Mouse (Mus musculus) ovary, adult 18-20 months (tissue): ENCODE measurements around the gene Myo1d.

Experiments used
- DNase-seq: peaks from one replicate; pipeline ENCODE4 v3.0.0; 2022; ENCODE audit warnings: low spot score, mixed read lengths

Gene Myo1d

DNA sequence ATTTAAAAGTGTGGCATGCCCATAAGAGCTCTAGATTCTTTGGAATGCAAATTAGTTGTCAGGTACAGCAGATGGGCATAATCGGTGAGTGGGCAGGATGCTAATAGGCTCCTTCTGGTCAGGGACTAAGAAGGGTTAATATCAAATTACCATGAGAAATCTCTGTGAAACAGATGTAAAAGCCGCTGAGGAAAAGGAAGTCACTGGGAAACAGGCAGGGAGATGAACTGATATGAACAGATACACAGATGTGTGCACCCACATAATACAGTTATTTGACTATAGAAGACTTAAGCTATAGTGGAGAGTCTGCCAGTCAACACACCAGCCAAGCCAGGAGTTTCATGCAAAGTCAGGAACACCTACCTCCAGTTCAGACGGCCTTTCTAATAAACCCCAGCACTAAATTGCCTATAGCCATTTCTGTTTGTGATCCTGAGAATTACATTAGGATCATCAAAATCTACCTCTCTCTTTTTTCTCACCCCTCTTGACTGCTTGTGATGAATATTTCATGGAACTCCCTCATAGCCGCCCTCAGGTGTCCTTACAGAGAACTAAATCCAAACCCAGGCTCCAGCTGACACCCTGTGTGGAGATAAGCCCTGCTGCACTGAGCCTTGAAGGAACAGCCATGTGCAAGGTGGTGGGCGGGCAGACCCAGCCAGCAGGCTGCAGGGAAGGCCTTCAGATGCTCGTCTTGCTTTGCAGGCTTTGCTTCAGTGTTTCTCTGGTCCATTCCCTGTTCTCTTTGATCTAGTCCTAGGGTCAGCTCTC, 164.7 kb downstream of the Myo1d start:
- no peak for DNase-seq

DNA sequence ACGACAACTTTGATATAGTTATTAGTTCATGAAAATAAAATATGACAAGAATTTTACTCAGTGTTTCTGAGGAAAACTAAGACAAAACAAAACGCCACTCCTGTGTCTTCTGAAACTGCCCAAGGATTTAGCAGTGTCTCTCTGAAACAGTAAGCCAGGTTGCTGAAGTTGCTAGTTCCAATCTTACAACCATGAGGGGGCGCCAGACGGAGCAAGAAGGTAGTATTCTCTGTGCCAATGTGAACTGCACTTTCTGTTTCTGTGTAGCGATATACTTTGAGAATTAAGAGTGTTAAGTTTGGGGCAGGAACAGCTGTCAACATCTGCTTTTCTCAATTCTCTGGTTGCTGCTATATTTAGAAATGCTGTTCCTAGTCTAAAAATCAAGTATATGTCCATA, 165.4 kb downstream of the Myo1d start:
- no peak for DNase-seq

DNA sequence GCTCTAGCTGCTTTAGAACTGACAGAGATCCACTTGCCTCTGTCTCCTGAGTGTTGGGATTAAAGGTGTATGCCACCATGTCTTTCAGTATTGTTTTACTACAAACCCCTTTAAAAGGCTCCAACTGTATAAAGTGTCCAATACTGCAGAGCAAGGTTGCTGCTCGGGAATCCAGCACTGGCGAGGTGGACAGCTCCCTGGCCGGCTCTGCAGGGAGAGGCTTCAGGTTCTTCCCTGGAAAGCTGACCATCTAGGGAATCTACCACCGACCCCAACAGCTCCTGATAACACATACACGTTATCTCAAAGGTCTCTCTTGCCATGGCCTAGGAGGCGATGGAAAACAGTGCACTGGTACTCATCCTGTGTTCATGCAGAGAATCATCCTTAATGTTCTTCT, 166.3 kb downstream of the Myo1d start:
- no peak for DNase-seq

DNA sequence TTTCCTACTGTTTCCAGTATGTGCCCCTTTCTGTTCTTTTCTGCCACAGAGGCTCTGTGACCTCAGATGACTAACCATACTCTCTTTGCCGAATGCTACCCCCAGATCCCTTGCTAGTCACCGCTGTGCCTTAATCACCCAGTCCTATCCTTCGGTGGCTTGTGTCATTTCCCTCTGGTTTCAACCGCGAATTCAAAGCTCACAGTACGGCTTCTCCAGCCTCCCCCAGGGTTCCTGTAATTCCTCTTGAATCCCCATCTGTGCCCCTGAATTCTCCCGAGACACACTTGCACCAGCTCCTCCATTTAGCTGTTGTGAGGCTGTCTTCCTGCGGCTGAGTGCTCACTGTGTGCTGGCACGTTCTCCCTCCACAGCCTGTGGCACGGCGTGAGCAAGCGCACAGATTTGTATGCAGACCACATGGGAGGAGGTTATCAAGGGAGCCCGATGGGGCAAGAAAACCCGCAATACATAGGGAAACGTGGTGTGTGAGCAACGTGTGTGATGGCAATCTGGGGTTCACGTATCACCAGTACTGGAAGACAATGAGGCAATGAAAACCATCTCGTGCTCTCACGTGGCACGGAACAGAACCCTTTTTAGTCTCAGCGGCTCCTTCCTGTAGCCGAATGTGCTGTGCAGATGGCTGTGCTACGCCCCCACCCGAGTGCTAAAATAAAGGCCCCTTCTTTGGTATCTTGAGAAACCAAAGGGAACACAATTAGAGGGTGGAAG, 177.0 kb downstream of the Myo1d start:
- no peak for DNase-seq

DNA sequence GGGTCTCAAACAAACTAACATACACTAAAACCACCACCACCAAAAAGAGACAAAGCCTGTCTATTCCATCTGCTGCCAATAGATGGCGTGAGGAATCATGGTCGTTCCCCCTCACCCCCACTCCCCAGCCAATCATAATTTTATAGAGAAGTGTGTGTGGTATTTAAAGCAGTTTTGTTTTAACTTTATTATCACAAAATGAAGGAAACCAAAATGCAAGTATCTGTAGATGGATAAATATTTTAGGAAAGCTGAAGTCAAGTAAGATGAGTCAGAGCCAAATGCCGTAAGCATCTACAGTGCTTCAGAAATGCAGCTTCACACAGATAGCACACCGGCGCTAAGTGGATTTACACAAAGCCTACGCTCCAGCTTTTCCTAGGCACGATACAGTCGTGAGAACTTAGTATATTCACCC, 177.8 kb downstream of the Myo1d start:
- DNase-seq: no peak

DNA sequence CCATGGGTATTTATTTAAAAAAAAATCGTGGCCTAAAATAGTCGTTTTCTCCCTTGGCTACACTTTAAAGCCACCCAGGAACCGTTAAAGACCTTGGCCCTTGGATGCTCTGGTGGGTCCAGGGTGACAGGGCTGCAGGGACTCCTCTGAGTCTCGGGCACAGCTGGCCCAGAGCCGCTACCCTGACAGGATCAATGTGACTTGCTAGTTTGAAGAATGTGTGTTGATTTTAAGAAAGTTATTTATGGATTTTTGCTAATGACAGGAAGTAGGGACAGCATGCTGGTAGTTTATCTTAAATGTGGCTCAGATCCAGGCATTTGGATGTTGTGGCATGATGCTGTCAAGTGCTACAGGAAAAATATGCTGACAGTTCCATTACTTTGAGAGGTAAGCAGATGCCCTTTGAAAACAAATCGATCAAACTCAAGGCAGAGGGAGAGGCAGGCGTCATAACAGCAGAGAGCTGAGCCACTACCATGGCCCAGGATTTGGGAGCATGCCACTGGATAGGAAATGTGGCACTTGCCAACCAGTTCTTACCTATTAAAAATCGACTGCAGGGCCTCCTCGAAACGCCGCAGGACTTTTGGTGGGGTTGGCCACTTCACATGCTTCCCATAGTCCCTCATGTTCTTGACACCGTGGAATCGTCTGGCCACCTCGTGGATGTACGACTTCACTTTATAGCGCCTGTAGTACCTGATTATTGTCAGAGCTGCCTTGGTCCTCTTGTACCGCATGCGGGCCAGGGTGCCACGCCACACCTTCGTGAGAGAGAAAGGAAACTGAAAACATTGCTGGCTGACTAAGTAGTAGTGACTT, 178.6 kb downstream of the Myo1d start:
- no peak for DNase-seq

DNA sequence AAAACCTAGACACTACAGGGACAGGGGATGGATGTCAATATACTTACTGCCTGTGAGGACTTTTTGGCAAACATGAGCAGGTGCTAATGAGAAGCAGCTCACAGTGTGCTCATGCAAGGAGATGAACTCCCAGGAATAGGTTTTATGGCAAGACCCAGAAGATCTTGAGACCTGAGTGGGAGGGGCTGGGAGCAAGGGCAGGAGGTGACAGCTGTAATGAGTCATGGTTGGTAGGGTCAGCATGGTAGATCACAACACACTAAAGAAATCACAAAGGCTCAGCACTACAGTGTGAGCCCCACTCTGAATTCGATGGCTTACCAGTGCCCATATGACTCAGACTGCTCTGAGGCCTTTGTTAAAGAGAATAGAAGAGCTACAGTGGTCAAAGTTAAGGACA, 184.3 kb downstream of the Myo1d start:
- no peak for DNase-seq

DNA sequence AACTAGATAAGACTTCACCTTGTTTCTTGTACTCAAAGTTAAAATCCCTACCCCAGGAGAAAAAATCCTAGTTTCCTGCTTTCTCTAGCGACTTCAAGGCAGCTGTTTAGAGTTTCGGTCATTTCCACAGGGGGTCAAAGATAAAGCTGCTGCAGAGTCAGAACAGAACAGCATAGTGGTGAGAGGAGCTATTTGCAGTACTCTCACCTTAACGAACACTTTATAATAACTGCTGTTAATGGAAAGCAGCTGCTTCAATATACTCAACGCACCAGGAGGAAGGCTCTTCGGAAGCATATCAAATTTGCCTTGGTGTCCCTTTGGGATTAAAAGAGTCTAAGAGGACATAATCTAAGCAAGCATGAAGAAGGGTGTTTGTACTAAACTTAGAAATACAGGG, 190.4 kb downstream of the Myo1d start:
- no peak for DNase-seq

DNA sequence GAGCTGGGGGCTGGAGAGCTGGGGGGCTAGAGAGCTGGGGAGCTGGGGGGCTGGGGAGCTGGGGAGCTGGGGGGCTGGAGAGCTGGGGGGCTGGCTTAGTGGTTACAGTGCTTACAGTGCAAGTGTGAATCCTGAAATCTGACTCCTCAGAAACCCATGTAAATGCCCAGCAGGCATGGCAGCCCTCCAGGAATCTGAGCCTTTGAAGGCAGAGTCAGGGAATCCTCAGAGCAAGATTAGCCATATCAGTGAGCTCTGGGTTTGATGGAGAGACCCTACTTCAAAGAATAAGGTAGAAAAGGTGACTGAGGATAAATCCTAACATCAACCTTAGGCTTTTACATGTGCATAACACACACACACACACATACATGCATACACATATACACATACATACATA, 194.1 kb downstream of the Myo1d start:
- DNase-seq: no peak

DNA sequence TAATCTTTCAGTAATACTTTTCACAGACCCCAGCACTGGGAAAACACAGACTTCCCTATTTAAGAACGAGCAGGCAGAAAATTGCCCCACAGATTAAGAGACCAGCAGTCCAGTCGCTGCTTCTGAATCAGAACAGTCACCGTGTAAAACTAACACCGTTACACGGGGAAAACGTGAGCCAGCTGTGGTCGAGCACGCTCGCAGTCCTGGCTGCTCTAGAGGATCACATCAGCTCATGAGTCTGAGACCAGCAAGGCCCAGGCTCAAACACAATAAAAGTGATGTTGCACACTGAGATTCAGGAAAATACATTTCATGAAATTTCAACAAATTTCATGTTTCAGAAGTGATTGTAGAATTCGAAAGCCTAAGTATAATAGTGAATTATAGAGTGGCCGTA, 194.6 kb downstream of the Myo1d start:
- no peak for DNase-seq

DNA sequence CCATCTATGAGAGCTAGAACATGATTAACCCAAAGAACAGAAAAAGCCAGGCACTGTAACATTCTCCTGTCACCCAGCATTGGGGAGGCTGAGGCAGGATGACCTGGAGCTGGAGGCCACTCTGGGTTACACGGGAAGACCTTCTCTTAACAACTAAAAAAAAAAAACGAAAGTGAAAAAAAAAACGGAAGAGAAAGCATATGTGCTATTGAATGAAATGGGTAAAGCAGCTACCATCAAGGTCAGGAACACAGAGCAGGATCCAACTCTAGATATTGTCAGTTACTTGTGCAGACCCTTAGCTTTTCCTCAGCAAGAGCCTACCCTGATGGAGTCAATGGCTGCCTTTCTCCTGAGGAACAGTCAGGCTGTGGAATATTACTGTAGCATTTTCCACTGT, 199.3 kb downstream of the Myo1d start:
- no peak for DNase-seq

DNA sequence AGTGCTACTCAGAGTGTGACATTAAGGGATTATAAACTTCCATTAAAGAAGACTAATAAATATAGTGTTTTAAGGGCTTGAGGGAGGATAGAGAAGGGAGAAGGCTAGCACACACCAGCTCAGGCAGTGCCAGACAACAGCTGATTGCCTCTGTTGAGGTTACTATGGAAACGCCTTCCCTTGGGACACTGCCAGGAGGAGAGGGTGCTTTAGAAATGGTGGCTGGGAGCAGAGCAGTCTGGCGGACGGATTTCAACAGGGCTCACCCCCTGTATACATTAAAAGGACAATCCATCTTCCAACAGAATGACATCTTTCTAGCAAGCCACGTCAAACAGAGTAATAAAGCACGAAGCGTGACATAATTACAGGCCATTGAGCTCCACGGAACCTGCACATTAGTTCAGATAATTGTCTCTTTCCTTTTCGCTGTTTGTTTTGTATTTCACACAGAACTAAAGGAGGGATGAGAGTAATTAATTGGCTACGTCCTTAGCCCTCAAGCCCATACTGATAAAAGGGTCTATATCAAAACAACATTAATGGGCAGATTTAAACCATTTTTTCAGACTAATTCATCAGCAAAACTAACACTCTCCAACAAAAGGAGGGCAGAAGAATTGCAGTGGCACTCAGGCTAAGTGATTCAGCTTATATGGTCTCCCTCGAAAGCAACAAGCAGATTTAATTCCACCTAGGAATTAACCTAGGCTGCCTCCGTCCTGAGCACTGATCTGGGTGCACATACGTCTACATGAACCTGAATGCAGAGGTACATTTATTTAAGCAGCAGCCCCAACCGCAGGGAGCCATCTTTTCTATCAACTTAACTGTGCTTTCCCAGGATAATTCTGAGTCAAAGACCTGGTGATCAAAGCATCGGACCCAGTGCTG, 201.8 kb downstream of the Myo1d start:
- peak; percentile 71 for DNase-seq

DNA sequence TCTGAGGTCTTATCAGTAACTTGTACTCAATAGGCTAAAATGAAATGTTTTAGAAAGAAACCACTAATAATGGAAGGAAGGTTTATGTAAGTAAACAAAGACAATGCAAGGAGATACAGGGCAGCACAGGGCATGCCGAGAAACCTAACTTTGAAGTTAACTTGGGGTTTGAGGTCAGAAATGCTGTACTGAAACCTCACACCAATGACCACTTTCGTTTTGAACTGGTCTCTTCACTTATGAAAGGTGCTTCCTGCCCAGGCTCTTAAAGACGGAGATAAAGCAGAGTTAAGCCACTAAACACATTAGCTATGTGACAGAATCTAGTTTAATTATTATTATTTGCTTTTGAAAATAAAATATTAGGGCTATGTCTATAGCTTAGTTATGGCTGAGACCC, 204.0 kb downstream of the Myo1d start:
- DNase-seq: no peak

DNA sequence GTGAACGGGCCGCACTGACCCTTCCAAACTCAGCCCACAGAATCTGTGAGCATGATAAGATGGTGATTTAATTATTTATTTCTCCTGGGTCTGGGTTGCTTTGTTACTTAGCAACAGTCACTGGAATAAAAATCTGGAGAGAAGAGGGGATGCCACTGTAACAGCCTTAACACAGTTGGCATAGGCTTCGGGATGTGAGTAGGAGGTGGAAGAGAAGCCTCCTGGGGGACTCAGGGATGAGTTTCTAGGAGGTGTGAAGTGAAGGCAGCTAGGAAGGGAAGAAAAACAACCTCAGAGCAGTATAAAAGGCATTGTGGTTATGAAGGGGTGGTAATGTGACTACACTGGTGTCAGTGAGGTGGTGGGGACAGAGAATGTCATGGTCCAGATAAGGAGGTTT, 213.5 kb downstream of the Myo1d start:
- no peak for DNase-seq

DNA sequence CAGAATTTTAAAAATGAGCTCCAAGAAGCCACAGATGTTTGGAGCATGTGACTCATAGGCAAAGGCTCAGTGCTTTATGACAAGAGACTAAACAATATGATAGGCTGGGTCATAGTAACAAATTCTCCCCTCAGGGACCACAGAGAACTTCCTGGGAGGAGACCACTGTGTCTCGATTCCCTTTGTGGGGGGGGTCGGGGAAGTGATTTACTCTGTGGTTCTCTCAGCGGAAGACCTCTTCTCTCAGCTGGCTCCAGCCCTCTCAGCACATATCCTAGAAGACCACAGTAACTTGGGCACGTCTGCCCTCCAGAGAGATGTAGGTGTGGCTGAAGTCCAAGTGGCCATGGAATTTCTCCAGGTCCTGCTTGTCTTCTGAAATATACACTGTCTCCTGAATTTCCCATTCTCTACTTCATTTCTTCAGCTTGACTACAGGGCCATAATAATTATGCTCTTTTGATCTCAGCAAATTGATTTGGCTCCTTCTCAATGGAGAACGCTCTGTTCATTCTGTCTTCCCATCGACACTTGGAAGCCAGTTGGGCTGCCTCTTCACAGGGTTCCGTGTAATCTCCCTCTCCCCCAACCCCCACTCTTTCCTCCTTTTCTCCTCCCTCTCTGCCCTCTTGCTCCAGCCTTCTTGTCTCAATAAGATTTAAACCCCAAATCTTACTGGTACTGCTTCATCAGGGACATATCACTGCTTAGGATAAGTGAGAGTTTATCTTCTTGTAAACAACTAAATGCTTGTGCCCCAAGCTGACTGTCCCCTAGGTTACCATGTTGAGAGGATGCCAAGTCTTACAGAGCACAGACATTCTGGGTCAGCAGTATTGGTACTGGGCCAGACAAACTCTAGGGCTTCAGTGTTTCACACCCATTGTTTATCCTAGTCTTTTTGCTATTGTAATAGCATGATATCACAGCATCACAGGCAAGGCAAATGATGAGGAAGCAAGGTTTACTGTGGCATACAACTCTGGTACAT, 214.6 kb downstream of the Myo1d start:
- DNase-seq: peak; percentile 58

DNA sequence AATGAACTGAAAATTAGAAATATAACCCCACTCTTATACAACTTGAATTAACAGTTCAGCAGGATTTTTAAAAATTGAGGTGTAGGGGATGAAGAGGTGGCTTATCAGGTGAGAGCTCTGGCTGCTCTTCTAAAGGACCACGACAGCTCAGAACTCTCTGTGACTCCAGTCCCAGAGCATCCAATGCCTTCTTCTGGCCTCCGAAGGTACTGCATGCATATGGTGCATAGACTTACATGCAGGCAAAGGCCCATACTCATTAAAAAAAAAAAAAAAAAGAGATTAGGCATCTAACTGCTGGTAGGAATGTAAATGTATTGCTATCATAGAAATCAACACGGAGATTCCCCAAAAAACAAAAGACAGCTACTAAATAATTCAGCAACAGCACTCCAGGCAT, 217.3 kb downstream of the Myo1d start:
- no peak for DNase-seq

DNA sequence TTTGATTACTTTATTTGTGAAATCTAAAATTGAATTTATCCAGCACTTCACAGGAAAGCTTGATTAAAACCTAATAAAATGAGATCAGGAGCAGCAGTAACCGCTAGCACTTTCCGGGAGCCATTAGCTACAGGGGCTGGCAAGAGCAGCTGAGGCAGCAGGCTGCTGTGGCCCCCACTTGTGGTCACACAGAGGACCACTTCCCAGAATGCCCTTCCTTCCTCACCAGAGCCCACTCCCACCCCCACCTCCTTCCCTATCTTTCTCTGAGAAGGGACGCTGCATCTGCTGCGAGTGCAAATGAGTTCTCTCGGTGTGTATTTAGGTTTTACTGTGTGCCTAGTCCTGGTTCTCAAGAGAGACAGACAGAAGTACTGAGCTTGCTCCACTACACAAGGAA, 219.1 kb downstream of the Myo1d start:
- DNase-seq: no peak

DNA sequence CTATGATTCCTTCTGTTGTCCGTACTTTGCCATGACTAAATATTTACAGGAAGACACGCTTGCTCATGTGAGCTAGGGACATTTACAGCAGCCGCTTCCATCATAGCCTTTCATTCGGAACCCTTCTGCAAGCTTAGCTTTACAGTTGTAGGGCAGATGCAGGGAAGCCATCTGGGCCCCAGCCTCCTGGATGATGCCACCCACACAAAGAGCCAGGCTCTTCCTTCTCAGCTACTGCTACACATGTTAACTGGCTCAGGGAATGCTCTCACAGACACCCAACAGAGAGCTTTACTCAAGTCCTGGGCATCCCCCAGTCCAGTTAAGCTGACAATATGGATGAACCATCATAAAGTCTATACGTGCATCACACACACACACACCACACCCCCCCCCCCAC, 224.4 kb downstream of the Myo1d start:
- DNase-seq: no peak

DNA sequence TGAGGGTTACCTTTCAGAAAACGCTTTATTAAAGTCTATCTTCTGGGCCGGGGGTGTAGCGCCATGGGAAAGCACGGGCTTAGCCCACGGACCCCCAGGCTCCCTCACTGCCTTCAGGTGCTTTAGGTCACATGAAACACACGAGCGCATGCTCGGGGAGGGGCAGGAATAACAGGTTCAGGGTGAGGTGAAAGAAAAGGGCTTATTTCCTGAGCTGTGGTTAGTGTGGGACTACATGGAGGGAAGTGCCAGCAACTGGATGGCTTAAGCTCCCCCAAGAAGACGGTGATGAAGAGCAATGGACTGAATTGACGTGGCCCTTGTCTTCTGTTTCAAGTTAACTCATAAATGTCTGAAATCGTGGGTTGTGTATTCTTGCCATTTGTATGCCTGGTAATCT, 226.8 kb downstream of the Myo1d start:
- DNase-seq: no peak

DNA sequence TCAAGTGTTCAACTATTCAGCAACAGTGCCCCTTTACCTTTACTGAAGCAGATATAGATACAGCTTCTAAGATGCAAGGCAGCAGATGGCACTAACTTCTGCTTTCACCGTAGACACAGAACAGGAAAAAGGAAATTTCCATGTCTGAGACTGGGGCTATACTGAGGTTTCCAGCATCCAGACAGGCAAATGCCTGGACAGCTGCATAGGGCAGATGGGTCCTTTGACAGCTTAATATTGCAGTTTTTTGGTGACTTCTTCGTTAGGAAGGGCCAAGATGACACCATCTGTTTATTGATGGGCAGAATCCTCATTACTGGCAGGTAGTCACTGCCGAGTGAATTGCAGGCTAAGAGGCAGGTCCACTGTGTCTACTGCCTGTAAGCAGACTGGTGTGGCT, 228.2 kb downstream of the Myo1d start:
- DNase-seq: no peak

DNA sequence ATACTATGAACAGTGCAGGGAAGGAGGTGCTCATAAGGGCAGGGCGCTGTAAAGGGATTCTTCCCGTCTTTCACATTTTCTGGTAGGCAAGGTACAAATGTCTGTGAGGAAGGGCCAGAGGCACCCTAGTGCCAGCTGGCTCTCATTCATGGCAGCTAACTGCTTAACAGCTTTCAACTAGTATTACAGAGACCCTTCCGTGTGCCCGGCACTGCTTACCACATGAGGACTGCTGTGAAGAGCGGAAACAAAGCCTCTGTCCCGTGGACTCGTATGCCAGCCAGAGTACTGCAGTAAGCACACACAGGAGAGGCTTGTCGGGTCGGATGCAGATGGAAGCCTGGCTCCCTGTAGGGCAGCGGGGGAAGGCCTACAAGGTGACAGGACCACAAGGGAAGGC, 229.6 kb downstream of the Myo1d start:
- no peak for DNase-seq
